Comparison of ENCODE assay signal across 8 mouse cellular contexts in the genomic region with DNA sequence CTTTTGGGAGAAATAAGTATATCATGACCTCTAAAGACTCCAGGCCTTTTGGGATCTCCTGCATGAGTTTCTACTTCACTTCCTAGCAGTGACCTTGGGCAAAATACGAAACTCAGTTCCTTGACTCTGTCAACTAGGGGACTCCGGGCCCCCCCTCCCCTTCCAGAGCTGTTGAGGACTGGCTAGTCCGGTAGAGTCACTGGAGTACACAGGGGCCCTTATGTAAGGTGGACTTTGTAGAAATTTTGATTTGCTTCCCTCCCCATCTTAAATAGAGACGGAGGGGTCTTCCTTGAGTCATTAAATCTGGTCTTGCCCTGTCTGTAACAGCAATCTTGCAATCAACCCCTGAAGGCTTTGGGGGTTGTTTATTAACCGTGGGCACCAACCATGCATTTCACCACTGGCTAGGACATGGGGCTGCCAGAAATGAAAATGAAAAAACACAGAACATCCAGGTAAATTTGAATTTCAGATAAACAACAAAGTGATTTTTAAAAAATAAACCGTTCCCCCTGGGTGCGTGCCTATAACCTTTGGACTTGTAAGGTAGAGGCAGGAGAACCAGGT. TPM values are rescaled to one million over a fixed set of nuclear protein-coding genes. Genes with fewer than 3 reads are reported as not detected.
DNase-seq lines count a peak whose midpoint lies in the region; ATAC-seq and TF ChIP-seq lines count a peak whose summit lies in the region.

No protein-coding gene starts in this region.

- TF ChIP-seq EP300 in liver, postnatal 0 days (IDR thresholded peaks at IDR 0.05; ENCODE audit: low read depth), result no peak

- no peak overlapping the region for H3K27ac ChIP-seq in cerebellum, adult 2 months (ENCODE audit: insufficient read depth, low read length)
- H3K27ac ChIP-seq in bone marrow, adult 2 months (ENCODE audit: control insufficient read depth, insufficient read depth, low read depth, low read length, poor library complexity), result peak overlapping the region; percentile 77; the same call in 1 of the 2 replicates
- peak overlapping the region; percentile 97 for H3K27ac ChIP-seq in intestine, embryonic 16.5 days (ENCODE audit: low read length)
- H3K27ac ChIP-seq in liver, postnatal 0 days (ENCODE audit: low read depth), result peak overlapping the region; percentile 91

- DNase-seq in cerebellum, adult 2 months, result no peak
- no peak for DNase-seq in cerebellum, adult 11-12 months
- DNase-seq in liver, postnatal 0 days, result no peak
- no peak for DNase-seq in T-cell, adult 2 months (ENCODE audit: low spot score)
- DNase-seq in spleen, postnatal 10 days (ENCODE audit: low spot score in 2 of 2), result no peak
- DNase-seq in retina, postnatal 1 day, result no peak

- no peaks in the 10 kb centered on the region for H3K27me3 ChIP-seq in cerebellum, adult 2 months (ENCODE audit: control insufficient read depth, insufficient read depth, low read length)
- H3K27me3 ChIP-seq in intestine, embryonic 16.5 days (replicated peaks; ENCODE audit: control insufficient read depth, insufficient read depth, low read length), result no peaks in the 10 kb centered on the region
- H3K27me3 ChIP-seq in liver, postnatal 0 days (ENCODE audit: insufficient read depth, low read length), result no peaks in the 10 kb centered on the region

- ATAC-seq in intestine, embryonic 16.5 days, result no peak
- ATAC-seq in liver, postnatal 0 days, result no peak

- H3K4me3 ChIP-seq in cerebellum, adult 2 months (replicated peaks; ENCODE audit: insufficient read depth, low read depth, low read length), result peak overlapping the region; percentile 62
- H3K4me3 ChIP-seq in bone marrow, adult 2 months (replicated peaks; ENCODE audit: control insufficient read depth, low read depth, low read length), result peak overlapping the region; percentile 12
- H3K4me3 ChIP-seq in intestine, embryonic 16.5 days (ENCODE audit: low read length), result peak overlapping the region; percentile 89
- peak overlapping the region; percentile 76 for H3K4me3 ChIP-seq in liver, postnatal 0 days (ENCODE audit: low read depth, low read length)

- no peaks in the 10 kb centered on the region for H3K9me3 ChIP-seq in intestine, embryonic 16.5 days (ENCODE audit: control insufficient read depth, low read length)
- no peaks in the 10 kb centered on the region for H3K9me3 ChIP-seq in liver, postnatal 0 days (ENCODE audit: low read length)

- no peaks in the 10 kb centered on the region for H3K36me3 ChIP-seq in intestine, embryonic 16.5 days (ENCODE audit: control insufficient read depth, insufficient read depth, low read length)
- 0 out of 2 replicates have a peak, but pooled peaks cover under 1% of the 10 kb centered on the region for H3K36me3 ChIP-seq in liver, postnatal 0 days (replicated peaks; ENCODE audit: insufficient read depth, low read length)

- H3K4me1 ChIP-seq in cerebellum, adult 2 months (ENCODE audit: control insufficient read depth, insufficient read depth, low read length), result peaks cover 18% of the 10 kb centered on the region
- peaks cover 1% of the 10 kb centered on the region for H3K4me1 ChIP-seq in bone marrow, adult 2 months (ENCODE audit: control insufficient read depth, insufficient read depth, low read length)
- peaks cover 17% of the 10 kb centered on the region for H3K4me1 ChIP-seq in intestine, embryonic 16.5 days (ENCODE audit: control insufficient read depth, insufficient read depth, low read length)
- H3K4me1 ChIP-seq in liver, postnatal 0 days (ENCODE audit: insufficient read depth), result peaks cover 20% of the 10 kb centered on the region

- 60% methylated on average over 7 of the region's 7 CpGs for WGBS in cerebellum, adult 2 months
- 72% methylated on average over 7 of the region's 7 CpGs for WGBS in bone marrow, adult 2 months
- WGBS in intestine, embryonic 16.5 days, result 45% methylated on average over 7 of the region's 7 CpGs
- 63% methylated on average over 7 of the region's 7 CpGs for WGBS in liver, postnatal 0 days (ENCODE audit: insufficient replicate concordance)

- no peak for TF ChIP-seq CTCF in cerebellum, adult 2 months (IDR thresholded peaks at IDR 0.05; ENCODE audit: borderline replicate concordance, insufficient read depth, low read depth, low read length)
- no peak for TF ChIP-seq CTCF in bone marrow, adult 2 months (IDR thresholded peaks at IDR 0.05; ENCODE audit: control insufficient read depth, insufficient read depth, low read length)
- TF ChIP-seq CTCF in liver, postnatal 0 days (IDR thresholded peaks at IDR 0.05; ENCODE audit: low read depth), result no peak

- H3K4me2 ChIP-seq in intestine, embryonic 16.5 days (ENCODE audit: low read depth, low read length), result peak overlapping the region; percentile 79
- peak overlapping the region; percentile 93 for H3K4me2 ChIP-seq in liver, postnatal 0 days (ENCODE audit: low read depth, low read length)

- H3K9ac ChIP-seq in intestine, embryonic 16.5 days (ENCODE audit: low read depth, low read length), result peak overlapping the region; percentile 68
- peak overlapping the region; percentile 81 for H3K9ac ChIP-seq in liver, postnatal 0 days (replicated peaks)

- no peak for TF ChIP-seq POLR2A in cerebellum, adult 2 months (IDR thresholded peaks at IDR 0.05; ENCODE audit: borderline replicate concordance, insufficient read depth, low read length)
- no peak for TF ChIP-seq POLR2A in bone marrow, adult 2 months (IDR thresholded peaks at IDR 0.05; ENCODE audit: borderline replicate concordance, control insufficient read depth, low read depth, low read length)

RNA-seq across cellular contexts. Expression of a gene that starts 3.2 kb away (rescaled TPM):
- 28.9 and 29.4 TPM in 2 replicates for polyA plus RNA-seq in cerebellum, adult 2 months (2012; rRNA removed)
- polyA plus RNA-seq in bone marrow, adult 2 months (2011; ENCODE audit: insufficient read depth, insufficient read length, low replicate concordance, missing spikeins), result 17.5 and 30.6 TPM in 2 replicates
- 12.8 and 13.0 TPM in 2 replicates for polyA plus RNA-seq in intestine, embryonic 16.5 days (2015; fragmentation: Nextera tagmentation; extraction: Ambion mirVana)
- 5.1 and 5.3 TPM in 2 replicates for polyA plus RNA-seq in liver, postnatal 0 days (2015; fragmentation: Nextera tagmentation; extraction: Ambion mirVana)

RNA-seq across cellular contexts. Expression of a gene that starts 47.8 kb away (rescaled TPM):
- polyA plus RNA-seq in cerebellum, adult 2 months (2012; rRNA removed), result 21.7 and 24.2 TPM in 2 replicates
- 23.6 and 51.4 TPM in 2 replicates for polyA plus RNA-seq in bone marrow, adult 2 months (2011; ENCODE audit: insufficient read depth, insufficient read length, low replicate concordance, missing spikeins)
- 16.6 and 21.0 TPM in 2 replicates for polyA plus RNA-seq in intestine, embryonic 16.5 days (2015; fragmentation: Nextera tagmentation; extraction: Ambion mirVana)
- polyA plus RNA-seq in liver, postnatal 0 days (2015; fragmentation: Nextera tagmentation; extraction: Ambion mirVana), result 3.5 and 4.5 TPM in 2 replicates

Comparison
In these comparisons a context has a peak if more than half of its experiments do, and no peak if none do; other contexts are left out.
1. H3K4me3 ChIP-seq: peak in every context shown above with its lines; median percentile 89 in intestine, embryonic 16.5 days; 76 in liver, postnatal 0 days; 62 in cerebellum, adult 2 months; 12 in bone marrow, adult 2 months.